Mouse (Mus musculus) kidney, adult 2 months (tissue): Measurements from ENCODE around the gene Rnf149. TPM values are rescaled to one million over a fixed set of nuclear protein-coding genes. Genes with fewer than 3 reads are reported as not detected.

ENCODE experiments used
- DNase-seq: peaks from one replicate; pipeline ENCODE4 v3.0.0; 2021
- H3K27ac ChIP-seq: fragments of 200-500 bp; 2 replicates; pipeline ENCODE4 v1.5.1; 2012; ENCODE audit warnings: low read depth, low read length, control low read depth, inconsistent platforms; ENCODE audit not compliant: insufficient read depth
- H3K27me3 ChIP-seq: fragments of 200-500 bp; replicated peaks from 2 replicates; pipeline ENCODE4 v1.6.1; 2012; ENCODE audit warnings: mild to moderate bottlenecking, moderate library complexity, low read length, inconsistent platforms; ENCODE audit not compliant: control insufficient read depth, insufficient read depth
- H3K36me3 ChIP-seq: fragments of 200-500 bp; 2 replicates; pipeline ENCODE4 v1.6.1; 2012; ENCODE audit warnings: mild to moderate bottlenecking, moderate library complexity, low read length, inconsistent platforms; ENCODE audit not compliant: control insufficient read depth, insufficient read depth
- H3K4me1 ChIP-seq: fragments of 200-500 bp; 2 replicates; pipeline ENCODE4 v1.6.1; 2011; ENCODE audit warnings: low read length; ENCODE audit not compliant: control insufficient read depth, insufficient read depth
- H3K4me3 ChIP-seq: fragments of 200-500 bp; 2 replicates; pipeline ENCODE4 v1.5.1; 2011; ENCODE audit warnings: mild to moderate bottlenecking, low read depth, low read length, control low read depth; ENCODE audit not compliant: insufficient read depth
- CTCF ChIP-seq: fragments of 200-500 bp; conservative IDR thresholded peaks from 2 replicates; pipeline ENCODE4 v1.5.1; 2011; ENCODE audit warnings: low read depth, mild to moderate bottlenecking, control low read depth, low read length, moderate library complexity, mixed read lengths; ENCODE audit not compliant: insufficient read depth, insufficient read length
- POLR2A ChIP-seq: fragments of 200-500 bp; IDR thresholded peaks from one replicate; pipeline ENCODE4 v1.6.1; 2011; ENCODE audit warnings: low read depth, low read length, control low read depth
- WGBS: fragments of 180-500 bp; shearing (Covaris S2); methylation state at CpG from one replicate; pipeline ENCODE4 v1.1.7; 2018; 5-methylcytosine and 5-hydroxymethylcytosine counted together
- polyA plus RNA-seq: library from polyadenylated mRNA; depleted of rRNA; stranded (reverse); fragments of >200 nt; gene quantifications from 2 replicates; pipeline ENCODE4 v1.2.3, GENCODE M21; 2012

Rnf149 gene
- polyA plus RNA-seq, 1 experiment, result 30.3 TPM

DNA sequence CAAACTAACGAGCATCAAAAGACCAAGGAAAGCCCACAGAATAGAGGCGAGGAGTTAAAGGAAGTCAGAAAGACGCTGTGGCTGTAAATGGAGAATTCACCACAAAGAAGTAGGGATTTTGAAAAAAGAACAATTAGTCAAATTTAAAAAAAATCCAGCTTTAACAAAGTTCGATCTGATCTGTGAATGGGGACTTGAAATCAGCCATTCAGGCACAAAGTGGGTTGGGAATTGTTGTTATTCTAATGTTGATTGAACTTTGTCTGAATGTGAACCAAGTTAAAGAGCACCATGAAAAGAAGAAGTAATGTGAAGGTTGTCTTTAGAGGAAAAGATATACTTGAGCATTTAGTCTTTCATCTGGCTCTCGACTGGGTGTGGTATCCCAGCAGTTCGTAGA lies 48.9 kb downstream of the Rnf149 start:
- H3K27ac ChIP-seq, result no peak overlapping the region
- no peaks in the 10 kb centered on the region for H3K4me1 ChIP-seq
- no peaks in the 10 kb centered on the region for H3K27me3 ChIP-seq
- H3K4me3 ChIP-seq, result no peak overlapping the region
- 71% methylated on average over 6 of the region's 6 CpGs for WGBS
- no peak for DNase-seq
- TF ChIP-seq POLR2A (no peak), CTCF (no peak)
- no peaks in the 10 kb centered on the region for H3K36me3 ChIP-seq

DNA sequence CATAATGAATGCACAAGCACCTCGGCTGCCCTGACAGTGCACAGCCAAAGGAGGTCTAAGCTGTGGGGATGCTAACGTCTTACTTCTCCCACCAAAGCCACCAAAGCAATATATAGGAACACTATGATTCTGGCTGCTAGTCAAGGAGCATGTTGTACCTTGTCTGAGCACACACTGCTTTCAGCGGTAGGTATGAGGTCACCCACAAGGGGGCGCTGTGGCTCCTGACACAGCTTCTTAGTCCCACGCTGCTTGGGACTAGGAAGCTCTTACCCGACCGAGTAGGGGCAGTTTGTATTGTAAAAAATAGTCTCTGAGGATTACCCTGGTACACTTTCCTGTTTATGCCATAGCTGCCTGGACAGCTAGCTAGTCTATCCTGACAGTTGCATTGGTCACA lies 49.8 kb downstream of the Rnf149 start:
- peak; percentile 67 for DNase-seq

DNA sequence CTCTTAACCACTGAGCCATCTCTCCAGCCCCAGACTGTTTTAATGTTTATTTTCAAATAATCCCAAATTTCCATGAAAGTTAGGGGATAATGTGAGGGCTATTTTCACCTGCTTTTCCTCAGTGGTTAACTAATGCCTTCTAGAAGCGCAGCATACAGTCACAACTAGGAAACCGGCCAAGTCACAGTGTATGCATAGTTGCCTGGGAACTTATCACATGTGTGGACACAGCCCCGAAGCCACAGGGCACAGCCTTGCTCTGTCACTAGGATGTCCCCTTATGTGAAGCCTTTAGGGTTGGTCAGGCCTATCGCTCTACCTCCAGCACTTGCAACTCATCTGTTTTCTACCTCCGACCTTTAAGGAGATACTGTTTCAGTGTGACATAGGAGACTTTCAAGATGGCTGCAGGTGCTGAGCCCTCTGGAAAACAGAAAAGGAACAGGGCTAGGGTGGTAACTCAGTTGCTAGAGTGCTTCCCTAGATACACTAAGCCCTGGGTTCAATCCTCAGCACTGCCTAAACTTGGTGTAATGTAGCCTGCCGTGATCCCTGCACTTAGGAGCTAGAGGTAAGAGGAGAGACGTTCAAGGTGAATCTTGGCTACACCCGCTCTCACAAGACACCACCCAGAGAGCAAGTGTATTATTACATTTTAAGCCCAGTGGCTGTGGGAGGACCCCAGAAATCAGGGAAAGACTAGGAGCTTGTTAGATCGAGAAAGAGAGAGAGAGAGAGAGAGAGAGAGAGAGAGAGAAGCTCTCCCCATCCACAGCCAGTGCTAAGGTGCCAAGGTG lies 50.6 kb downstream of the Rnf149 start:
- 72% methylated on average over 9 of the region's 9 CpGs for WGBS
- Histone ChIP-seq H3K4me1 (no peaks in the 10 kb centered on the region), H3K27ac (no peak overlapping the region), H3K4me3 (no peak overlapping the region), H3K27me3 (no peaks in the 10 kb centered on the region), H3K36me3 (no peaks in the 10 kb centered on the region)
- no peak for DNase-seq
- TF ChIP-seq POLR2A (no peak), CTCF (no peak)

More for the DNA sequence above, 49.8 kb downstream of the Rnf149 start:
- no peaks in the 10 kb centered on the region for H3K27me3 ChIP-seq
- H3K27ac ChIP-seq, result no peak overlapping the region
- no peaks in the 10 kb centered on the region for H3K36me3 ChIP-seq
- H3K4me1 ChIP-seq, result no peaks in the 10 kb centered on the region
- no peak overlapping the region for H3K4me3 ChIP-seq
- TF ChIP-seq POLR2A (no peak), CTCF (peak; percentile 87)
- 12% methylated on average over 7 of the region's 7 CpGs for WGBS

DNA sequence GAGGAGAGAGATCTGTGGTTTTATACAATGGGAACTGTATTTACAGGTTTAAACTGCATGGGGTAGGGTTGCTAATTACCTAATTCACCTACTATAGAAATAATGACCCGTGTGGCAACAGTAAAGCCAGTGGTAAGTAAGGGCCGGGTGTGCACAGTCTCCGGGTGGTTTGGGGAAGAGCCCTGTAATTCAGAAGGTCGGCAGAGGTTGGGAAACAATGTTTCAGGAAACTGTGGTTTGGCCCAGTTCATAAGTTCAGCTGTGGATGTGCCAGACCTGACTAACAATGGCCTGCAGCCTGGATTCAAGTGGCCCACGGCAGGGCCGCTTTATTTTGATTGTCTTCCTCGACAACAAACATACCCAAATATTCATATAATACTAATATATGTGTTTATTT lies 51.4 kb downstream of the Rnf149 start:
- Histone ChIP-seq H3K27ac (no peak overlapping the region), H3K27me3 (no peaks in the 10 kb centered on the region), H3K4me1 (no peaks in the 10 kb centered on the region), H3K36me3 (no peaks in the 10 kb centered on the region), H3K4me3 (no peak overlapping the region)
- WGBS, result 60% methylated on average over 7 of the region's 7 CpGs
- no peak for DNase-seq
- TF ChIP-seq POLR2A, result no peak
- TF ChIP-seq CTCF, result no peak

GRCm38 (mm10) chr1:39522519-39522918 lies 54.7 kb downstream of the Rnf149 start:
- 25% methylated on average over 5 of the region's 5 CpGs for WGBS
- H3K4me3 ChIP-seq, result no peak overlapping the region
- H3K27me3 ChIP-seq, result no peaks in the 10 kb centered on the region
- H3K4me1 ChIP-seq, result no peaks in the 10 kb centered on the region
- TF ChIP-seq POLR2A (no peak), CTCF (peak; percentile 55)
- DNase-seq, result peak; percentile 57
- no peak overlapping the region for H3K27ac ChIP-seq
- H3K36me3 ChIP-seq, result no peaks in the 10 kb centered on the region

DNA sequence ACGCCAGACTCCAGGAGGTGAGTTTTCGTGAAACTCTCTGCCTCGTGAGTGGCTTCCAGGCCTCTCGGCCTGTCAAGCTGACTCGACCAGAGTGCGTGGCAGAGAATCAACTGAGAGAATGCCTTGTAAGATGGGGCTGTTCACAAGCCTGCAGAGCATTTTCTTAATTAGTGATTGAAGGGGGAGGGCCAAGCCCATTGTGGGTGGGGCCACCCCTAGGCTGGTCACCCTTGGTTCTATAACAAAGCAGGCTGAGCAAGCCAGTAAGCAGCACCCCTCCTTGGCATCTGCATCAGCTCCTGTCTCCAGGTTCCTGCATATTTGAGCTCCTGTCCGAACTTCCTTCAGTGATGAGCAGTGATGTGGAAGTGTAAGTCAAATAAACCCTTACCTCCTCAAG lies 55.9 kb downstream of the Rnf149 start:
- no peaks in the 10 kb centered on the region for H3K27me3 ChIP-seq
- 90% methylated on average over 7 of the region's 7 CpGs for WGBS
- no peak overlapping the region for H3K27ac ChIP-seq
- DNase-seq, result no peak
- no peak for TF ChIP-seq CTCF
- no peak for TF ChIP-seq POLR2A
- no peak overlapping the region for H3K4me3 ChIP-seq
- H3K4me1 ChIP-seq, result no peaks in the 10 kb centered on the region
- no peaks in the 10 kb centered on the region for H3K36me3 ChIP-seq

DNA sequence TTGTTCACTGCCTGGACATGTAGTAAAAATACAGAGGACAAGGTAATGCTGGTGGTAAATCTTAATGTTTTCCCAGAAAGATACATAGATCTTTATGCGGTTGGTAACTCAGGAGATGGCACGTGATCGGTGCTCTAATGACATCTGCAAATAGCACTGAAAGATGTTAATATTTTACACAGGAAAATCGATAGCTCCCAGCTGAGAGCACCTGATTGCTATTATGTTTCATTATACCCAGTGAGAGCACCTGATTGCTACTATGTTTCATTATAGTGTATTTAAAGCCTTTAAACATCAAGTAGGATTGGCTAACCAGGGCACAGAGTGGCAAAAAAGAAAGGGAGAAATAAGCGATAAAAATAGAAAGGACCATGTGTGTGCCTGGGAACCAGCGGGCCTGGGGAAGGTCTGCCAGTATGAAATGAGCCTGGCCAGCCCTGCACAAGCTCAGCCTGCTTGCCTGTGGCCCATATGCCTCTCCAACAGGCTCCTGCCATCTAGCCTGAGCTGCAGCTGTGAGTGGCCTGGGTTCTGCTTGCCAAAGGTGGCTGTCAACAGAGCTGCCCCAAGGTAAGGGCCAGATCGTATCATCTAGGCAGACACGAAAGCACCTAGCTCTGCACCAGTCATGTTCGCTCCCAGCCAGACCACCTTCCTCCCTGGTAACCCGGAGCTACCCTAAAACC lies 61.8 kb downstream of the Rnf149 start:
- Histone ChIP-seq H3K27ac (no peak overlapping the region), H3K27me3 (no peaks in the 10 kb centered on the region), H3K4me3 (no peak overlapping the region), H3K4me1 (no peaks in the 10 kb centered on the region), H3K36me3 (no peaks in the 10 kb centered on the region)
- TF ChIP-seq POLR2A, result no peak
- TF ChIP-seq CTCF, result no peak
- 81% methylated on average over 10 of the region's 10 CpGs for WGBS
- no peak for DNase-seq
